Mouse (Mus musculus): ENCODE measurements at regions not wholly inside any gene's neighbourhood (a gene's known extent, or its start where the extent isn't known, plus 50 kb on each side); places are given as distances from the start of the nearest gene placed in this dataset.

GRCm38 (mm10) chr9:61046517-61046916 is 252.2 kb downstream of the Uaca start:
- no peak overlapping the region for H3K9ac ChIP-seq (ENCODE audit: low read depth, low read length)
- WGBS, result 23% methylated on average over 7 of the region's 7 CpGs
- ATAC-seq (replicated peaks; ENCODE audit: low FRiP score) (no peak), DNase-seq (ENCODE audit: low spot score) (peak; percentile 56)
- H3K27me3 ChIP-seq (replicated peaks; ENCODE audit: control insufficient read depth, insufficient read depth, low read length), result peaks cover 3% of the 10 kb centered on the region; the same call in 1 of the 2 replicates
- H3K36me3 ChIP-seq (ENCODE audit: control insufficient read depth, insufficient read depth, low read length), result no peaks in the 10 kb centered on the region
- no peaks in the 10 kb centered on the region for H3K4me1 ChIP-seq (replicated peaks; ENCODE audit: control insufficient read depth, insufficient read depth, low read length)
- H3K9me3 ChIP-seq (ENCODE audit: control insufficient read depth, low read length), result no peaks in the 10 kb centered on the region
- no peak overlapping the region for H3K4me2 ChIP-seq
- no peak overlapping the region for H3K4me3 ChIP-seq (ENCODE audit: low read depth, low read length)
- H3K27ac ChIP-seq (ENCODE audit: low read depth, low read length), result no peak overlapping the region

DNA sequence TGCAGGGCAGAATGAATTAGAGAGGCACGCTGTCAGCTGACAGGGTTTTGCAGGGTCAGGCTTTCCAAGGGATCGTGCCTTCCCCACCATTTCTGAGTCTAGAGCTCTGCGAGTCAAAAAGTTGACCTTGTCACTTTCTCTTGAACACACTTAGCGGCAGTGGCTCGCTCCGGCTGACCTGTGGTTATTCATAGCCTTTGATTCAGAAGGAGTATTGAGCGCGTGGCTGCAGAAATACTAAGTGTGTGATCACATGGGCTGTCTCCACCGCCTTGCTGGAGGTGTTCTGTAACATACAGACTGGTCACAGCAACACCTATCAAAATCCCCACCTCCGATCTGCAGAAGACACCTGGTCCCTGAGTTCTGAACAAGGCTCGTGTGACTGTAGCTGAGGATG is 252.9 kb downstream of the Uaca start:
- no peak for DNase-seq (ENCODE audit: low spot score)
- H3K36me3 ChIP-seq (ENCODE audit: control insufficient read depth, insufficient read depth, low read length), result no peaks in the 10 kb centered on the region
- no peak overlapping the region for H3K9ac ChIP-seq (ENCODE audit: low read depth, low read length)
- no peaks in the 10 kb centered on the region for H3K4me1 ChIP-seq (replicated peaks; ENCODE audit: control insufficient read depth, insufficient read depth, low read length)
- no peaks in the 10 kb centered on the region for H3K9me3 ChIP-seq (ENCODE audit: control insufficient read depth, low read length)
- no peak for ATAC-seq (replicated peaks; ENCODE audit: low FRiP score)
- no peak overlapping the region for H3K4me3 ChIP-seq (ENCODE audit: low read depth, low read length)
- no peak overlapping the region for H3K4me2 ChIP-seq
- H3K27me3 ChIP-seq (replicated peaks; ENCODE audit: control insufficient read depth, insufficient read depth, low read length), result peaks cover 3% of the 10 kb centered on the region; the same call in 1 of the 2 replicates
- 81% methylated on average over 11 of the region's 11 CpGs for WGBS
- no peak overlapping the region for H3K27ac ChIP-seq (ENCODE audit: low read depth, low read length)

GRCm38 (mm10) chr9:61048576-61048975 is 254.2 kb downstream of the Uaca start:
- H3K9me3 ChIP-seq (ENCODE audit: control insufficient read depth, low read length), result no peaks in the 10 kb centered on the region
- no peak for DNase-seq (ENCODE audit: low spot score)
- no peak overlapping the region for H3K27ac ChIP-seq (ENCODE audit: low read depth, low read length)
- 79% methylated on average over 15 of the region's 15 CpGs for WGBS
- no peaks in the 10 kb centered on the region for H3K36me3 ChIP-seq (ENCODE audit: control insufficient read depth, insufficient read depth, low read length)
- no peak overlapping the region for H3K9ac ChIP-seq (ENCODE audit: low read depth, low read length)
- peaks cover 3% of the 10 kb centered on the region; the same call in 1 of the 2 replicates for H3K27me3 ChIP-seq (replicated peaks; ENCODE audit: control insufficient read depth, insufficient read depth, low read length)
- H3K4me3 ChIP-seq (ENCODE audit: low read depth, low read length), result no peak overlapping the region
- no peaks in the 10 kb centered on the region for H3K4me1 ChIP-seq (replicated peaks; ENCODE audit: control insufficient read depth, insufficient read depth, low read length)
- no peak overlapping the region for H3K4me2 ChIP-seq
- ATAC-seq (replicated peaks; ENCODE audit: low FRiP score), result no peak

GRCm38 (mm10) chr9:61052621-61053020 is 258.3 kb downstream of the Uaca start:
- H3K9me3 ChIP-seq (ENCODE audit: control insufficient read depth, low read length), result no peaks in the 10 kb centered on the region
- no peak overlapping the region for H3K9ac ChIP-seq (ENCODE audit: low read depth, low read length)
- no peak for DNase-seq (ENCODE audit: low spot score)
- H3K4me1 ChIP-seq (replicated peaks; ENCODE audit: control insufficient read depth, insufficient read depth, low read length), result no peaks in the 10 kb centered on the region; the same call in none of the 2 replicates
- no peak overlapping the region for H3K27ac ChIP-seq (ENCODE audit: low read depth, low read length)
- H3K4me2 ChIP-seq, result no peak overlapping the region
- no peaks in the 10 kb centered on the region for H3K36me3 ChIP-seq (ENCODE audit: control insufficient read depth, insufficient read depth, low read length)
- ATAC-seq (replicated peaks; ENCODE audit: low FRiP score), result no peak
- 91% methylated on average over 12 of the region's 12 CpGs for WGBS
- no peak overlapping the region for H3K4me3 ChIP-seq (ENCODE audit: low read depth, low read length)
- peaks cover 11% of the 10 kb centered on the region for H3K27me3 ChIP-seq (replicated peaks; ENCODE audit: control insufficient read depth, insufficient read depth, low read length)

DNA sequence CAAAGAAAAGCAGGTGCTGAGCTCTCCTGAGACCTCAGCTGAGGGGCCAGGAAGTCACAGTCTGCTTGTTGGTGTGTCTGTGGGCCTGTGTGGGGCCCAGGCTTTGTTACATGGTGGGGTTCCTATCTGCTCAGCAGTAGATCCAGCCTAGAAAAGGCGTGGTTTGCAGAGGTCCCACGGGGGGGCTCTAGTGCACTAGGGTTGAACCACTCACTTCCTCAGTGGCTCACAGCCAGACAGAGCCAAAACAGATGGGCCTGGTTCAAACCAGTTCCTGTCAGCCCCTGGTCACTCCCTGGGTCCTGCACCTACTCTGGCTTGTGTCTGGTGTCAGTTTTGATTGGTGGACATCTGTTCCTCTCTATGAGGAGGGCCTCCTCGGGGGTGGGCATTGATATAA is 260.1 kb downstream of the Uaca start:
- Histone ChIP-seq H3K27me3 (replicated peaks; ENCODE audit: control insufficient read depth, insufficient read depth, low read length) (peaks cover 11% of the 10 kb centered on the region), H3K36me3 (ENCODE audit: control insufficient read depth, insufficient read depth, low read length) (no peaks in the 10 kb centered on the region), H3K4me2 (no peak overlapping the region), H3K9ac (ENCODE audit: low read depth, low read length) (no peak overlapping the region), H3K9me3 (ENCODE audit: control insufficient read depth, low read length) (no peaks in the 10 kb centered on the region), H3K4me1 (replicated peaks; ENCODE audit: control insufficient read depth, insufficient read depth, low read length) (no peaks in the 10 kb centered on the region; the same call in none of the 2 replicates), H3K4me3 (ENCODE audit: low read depth, low read length) (no peak overlapping the region), H3K27ac (ENCODE audit: low read depth, low read length) (no peak overlapping the region)
- 10% methylated on average over 3 of the region's 3 CpGs for WGBS
- DNase-seq (ENCODE audit: low spot score) (peak; percentile 52), ATAC-seq (replicated peaks; ENCODE audit: low FRiP score) (peak; percentile 53; the same call in 1 of the 2 replicates)

DNA sequence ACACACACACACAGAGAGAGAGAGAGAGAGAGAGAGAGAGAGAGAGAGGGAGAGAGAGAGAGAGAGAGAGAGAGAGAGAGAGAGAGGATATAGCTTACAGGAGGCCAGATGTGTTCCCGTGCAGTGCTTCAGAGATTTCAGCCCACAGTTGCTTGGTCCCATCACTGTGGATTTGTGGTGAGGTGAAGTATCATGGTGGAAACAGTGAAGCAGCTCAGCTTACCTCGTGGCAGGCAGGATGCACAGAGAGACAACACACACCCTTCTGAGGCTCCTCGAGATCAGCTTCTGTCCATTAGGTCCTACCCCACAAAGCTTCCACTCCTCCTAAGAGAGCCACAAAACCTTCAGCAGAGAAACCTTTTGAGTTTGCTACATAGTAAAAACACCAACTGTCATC is 261.1 kb downstream of the Uaca start:
- H3K9me3 ChIP-seq (ENCODE audit: control insufficient read depth, low read length), result no peaks in the 10 kb centered on the region; the same call in 1 of the 2 replicates
- no peak overlapping the region for H3K4me2 ChIP-seq
- no peak overlapping the region for H3K9ac ChIP-seq (ENCODE audit: low read depth, low read length)
- H3K36me3 ChIP-seq (ENCODE audit: control insufficient read depth, insufficient read depth, low read length), result no peaks in the 10 kb centered on the region
- H3K4me3 ChIP-seq (ENCODE audit: low read depth, low read length), result no peak overlapping the region
- DNase-seq (ENCODE audit: low spot score) (no peak), ATAC-seq (replicated peaks; ENCODE audit: low FRiP score) (no peak)
- no peaks in the 10 kb centered on the region; the same call in none of the 2 replicates for H3K4me1 ChIP-seq (replicated peaks; ENCODE audit: control insufficient read depth, insufficient read depth, low read length)
- peaks cover 11% of the 10 kb centered on the region for H3K27me3 ChIP-seq (replicated peaks; ENCODE audit: control insufficient read depth, insufficient read depth, low read length)
- 69% methylated on average over 3 of the region's 3 CpGs for WGBS
- no peak overlapping the region for H3K27ac ChIP-seq (ENCODE audit: low read depth, low read length)

GRCm38 (mm10) chr9:61055928-61056730 is 261.8 kb downstream of the Uaca start:
- 64% methylated on average over 15 of the region's 15 CpGs for WGBS
- H3K36me3 ChIP-seq (ENCODE audit: control insufficient read depth, insufficient read depth, low read length), result no peaks in the 10 kb centered on the region
- ATAC-seq (replicated peaks; ENCODE audit: low FRiP score) (no peak), DNase-seq (ENCODE audit: low spot score) (no peak)
- no peaks in the 10 kb centered on the region; the same call in none of the 2 replicates for H3K4me1 ChIP-seq (replicated peaks; ENCODE audit: control insufficient read depth, insufficient read depth, low read length)
- H3K9ac ChIP-seq (ENCODE audit: low read depth, low read length), result no peak overlapping the region
- no peak overlapping the region for H3K27ac ChIP-seq (ENCODE audit: low read depth, low read length)
- H3K27me3 ChIP-seq (replicated peaks; ENCODE audit: control insufficient read depth, insufficient read depth, low read length), result peaks cover 11% of the 10 kb centered on the region
- H3K4me2 ChIP-seq, result peak overlapping the region; percentile 1
- no peak overlapping the region for H3K4me3 ChIP-seq (ENCODE audit: low read depth, low read length)
- no peaks in the 10 kb centered on the region; the same call in 1 of the 2 replicates for H3K9me3 ChIP-seq (ENCODE audit: control insufficient read depth, low read length)

GRCm38 (mm10) chr9:61056731-61057270 is 262.5 kb downstream of the Uaca start:
- peak overlapping the region; percentile 1 for H3K4me2 ChIP-seq
- no peak overlapping the region for H3K27ac ChIP-seq (ENCODE audit: low read depth, low read length)
- H3K9me3 ChIP-seq (ENCODE audit: control insufficient read depth, low read length), result no peaks in the 10 kb centered on the region; the same call in 1 of the 2 replicates
- DNase-seq (ENCODE audit: low spot score) (no peak), ATAC-seq (replicated peaks; ENCODE audit: low FRiP score) (0 out of 2 replicates have a peak, but pooled peaks have one; percentile 5)
- H3K9ac ChIP-seq (ENCODE audit: low read depth, low read length), result no peak overlapping the region
- H3K36me3 ChIP-seq (ENCODE audit: control insufficient read depth, insufficient read depth, low read length), result no peaks in the 10 kb centered on the region
- WGBS, result 21% methylated on average over 10 of the region's 10 CpGs
- peaks cover 11% of the 10 kb centered on the region for H3K27me3 ChIP-seq (replicated peaks; ENCODE audit: control insufficient read depth, insufficient read depth, low read length)
- no peaks in the 10 kb centered on the region; the same call in none of the 2 replicates for H3K4me1 ChIP-seq (replicated peaks; ENCODE audit: control insufficient read depth, insufficient read depth, low read length)
- no peak overlapping the region for H3K4me3 ChIP-seq (ENCODE audit: low read depth, low read length)
